Mouse (Mus musculus) ES-E14 (cell line): Measurements from ENCODE around the gene Mdk. TPM values are rescaled to one million over a fixed set of nuclear protein-coding genes. Genes with fewer than 3 reads are reported as not detected.

Source experiments
- DNase-seq: peaks from one replicate; pipeline ENCODE4 v3.0.0-alpha.2; 2013; ENCODE audit warnings: low read depth, low spot score
- H3K27ac ChIP-seq: 2 replicates; pipeline ENCODE4 v1.5.1; 2012; ENCODE audit warnings: low read depth, mild to moderate bottlenecking, low read length, moderate library complexity, mixed read lengths; ENCODE audit not compliant: poor library complexity, insufficient read depth, severe bottlenecking
- H3K36me3 ChIP-seq: 2 replicates; pipeline ENCODE4 v1.6.1; 2012; ENCODE audit warnings: mild to moderate bottlenecking, low read length, moderate library complexity, mixed read lengths; ENCODE audit not compliant: control insufficient read depth, poor library complexity, insufficient read depth, severe bottlenecking
- H3K4me1 ChIP-seq, 2 experiments: fragments of 150-350 bp in 1 of 2; sonication (generic) in 1 of 2; 2 replicates each; pipeline ENCODE4 v1.6.1; 2012; ENCODE audit warnings: low read length in 2 of 2, mild to moderate bottlenecking in 1 of 2, mixed read lengths in 1 of 2; ENCODE audit not compliant: control insufficient read depth in 2 of 2, insufficient read depth in 2 of 2, poor library complexity in 1 of 2
- H3K4me3 ChIP-seq, 2 experiments: fragments of 150-350 bp in 1 of 2; sonication (generic) in 1 of 2; 2 replicates each; pipeline ENCODE4 v1.5.1; 2012; ENCODE audit warnings: low read length in 2 of 2, low read depth in 1 of 2, mild to moderate bottlenecking in 1 of 2, mixed read lengths in 1 of 2; ENCODE audit not compliant: insufficient read depth in 1 of 2, poor library complexity in 1 of 2, severe bottlenecking in 1 of 2
- H3K9ac ChIP-seq: 2 replicates; pipeline ENCODE4 v1.6.1; 2012; ENCODE audit warnings: low read depth, mild to moderate bottlenecking, low read length, mixed read lengths; ENCODE audit not compliant: poor library complexity, insufficient read depth, severe bottlenecking
- H3K9me3 ChIP-seq: fragments of 150-350 bp; sonication (generic); 2 replicates; pipeline ENCODE4 v1.6.1; 2012; ENCODE audit warnings: low read depth, mild to moderate bottlenecking, low read length; ENCODE audit not compliant: control insufficient read depth, insufficient read depth
- CHD2 ChIP-seq: IDR thresholded peaks from 2 replicates; pipeline ENCODE4 v1.6.1; 2014; ENCODE audit warnings: mild to moderate bottlenecking, low read depth, low read length, inconsistent platforms
- HCFC1 ChIP-seq: IDR thresholded peaks from 2 replicates; pipeline ENCODE4 v1.6.1; 2012; ENCODE audit warnings: low read length, inconsistent platforms, borderline replicate concordance; ENCODE audit not compliant: insufficient read depth
- MAFK ChIP-seq: IDR thresholded peaks from 2 replicates; pipeline ENCODE4 v1.6.1; 2014; ENCODE audit warnings: mild to moderate bottlenecking, low read depth, low read length, inconsistent platforms; ENCODE audit not compliant: insufficient read depth
- ZC3H11A ChIP-seq: IDR thresholded peaks from 2 replicates; pipeline ENCODE4 v1.6.1; 2012; ENCODE audit warnings: low read depth, mild to moderate bottlenecking, inconsistent platforms, low read length, borderline replicate concordance
- ZNF384 ChIP-seq: IDR thresholded peaks from 2 replicates; pipeline ENCODE4 v1.6.1; 2012; ENCODE audit warnings: low read depth, low read length, inconsistent platforms
- in situ Hi-C, 2 experiments: fragments of 600-800 bp; cut with MboI; formaldehyde crosslinking; loops; one replicate each; pipeline ENCODE4 v1.15.1; 2025; ENCODE audit warnings: low sequenced_read_pairs in 2 of 2, inconsistent platforms in 1 of 2; ENCODE audit not compliant: unreplicated experiment in 2 of 2
- total RNA-seq: library from RNA; depleted of rRNA; stranded (reverse); fragments of 300-350 nt; gene quantifications from 2 replicates; pipeline ENCODE4 v1.2.3, GENCODE M21; 2012

Mdk gene
- total RNA-seq, 1 experiment = 345 TPM

DNA sequence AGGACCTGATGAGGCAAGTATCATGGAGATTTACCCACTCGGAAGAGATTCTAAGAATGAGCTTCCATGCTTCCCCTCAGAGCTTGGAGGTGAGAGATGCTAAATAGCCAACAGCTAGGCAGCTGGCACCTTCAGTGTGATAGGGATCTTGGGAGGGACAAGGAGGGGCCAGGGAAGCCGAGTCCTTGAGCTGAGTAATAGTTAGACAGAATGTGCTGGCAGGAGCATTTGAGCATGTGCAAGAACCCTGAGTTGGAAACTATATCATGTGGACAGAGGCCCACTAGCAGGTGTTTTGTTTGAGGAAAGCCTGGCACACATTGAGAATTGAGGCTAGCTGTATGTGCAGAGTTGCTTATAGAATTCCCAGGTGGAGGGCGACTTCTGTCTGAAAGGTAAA lies 19.5 kb downstream of the Mdk start:
- Histone ChIP-seq H3K9me3 (no peaks in the 10 kb centered on the region), H3K36me3 (peaks cover 45% of the 10 kb centered on the region), H3K4me1 (no peaks in the 10 kb centered on the region; a peak in 1 of 4 replicates), H3K9ac (no peak overlapping the region), H3K27ac (no peak overlapping the region), H3K4me3 (no peak overlapping the region)
- no peak for DNase-seq
- TF ChIP-seq ZC3H11A (no peak), MAFK (no peak), HCFC1 (no peak), CHD2 (no peak), ZNF384 (no peak)
- in situ Hi-C loops = no loop called here

DNA sequence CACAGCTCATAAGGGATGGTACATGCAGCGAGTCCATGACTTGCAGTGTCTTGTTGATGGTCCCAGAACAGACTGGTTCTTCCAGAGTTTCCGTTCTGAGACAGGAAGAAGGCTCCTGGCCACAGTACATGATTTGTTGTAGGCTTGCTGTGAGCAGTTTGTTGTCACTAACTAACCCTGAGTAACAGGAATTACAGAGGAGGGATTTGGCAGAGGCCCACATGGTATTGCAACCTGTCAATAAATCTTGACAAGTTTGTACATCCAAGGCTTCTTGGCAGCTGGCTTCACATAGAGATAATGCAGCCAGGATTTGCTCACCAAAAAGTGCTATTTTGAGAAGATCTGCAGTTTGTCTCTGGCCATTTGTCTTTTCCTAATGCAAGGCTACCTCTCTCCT lies 26.0 kb downstream of the Mdk start:
- TF ChIP-seq HCFC1 (no peak), MAFK (no peak), ZNF384 (no peak), ZC3H11A (no peak), CHD2 (no peak)
- H3K9ac ChIP-seq = no peak overlapping the region

DNA sequence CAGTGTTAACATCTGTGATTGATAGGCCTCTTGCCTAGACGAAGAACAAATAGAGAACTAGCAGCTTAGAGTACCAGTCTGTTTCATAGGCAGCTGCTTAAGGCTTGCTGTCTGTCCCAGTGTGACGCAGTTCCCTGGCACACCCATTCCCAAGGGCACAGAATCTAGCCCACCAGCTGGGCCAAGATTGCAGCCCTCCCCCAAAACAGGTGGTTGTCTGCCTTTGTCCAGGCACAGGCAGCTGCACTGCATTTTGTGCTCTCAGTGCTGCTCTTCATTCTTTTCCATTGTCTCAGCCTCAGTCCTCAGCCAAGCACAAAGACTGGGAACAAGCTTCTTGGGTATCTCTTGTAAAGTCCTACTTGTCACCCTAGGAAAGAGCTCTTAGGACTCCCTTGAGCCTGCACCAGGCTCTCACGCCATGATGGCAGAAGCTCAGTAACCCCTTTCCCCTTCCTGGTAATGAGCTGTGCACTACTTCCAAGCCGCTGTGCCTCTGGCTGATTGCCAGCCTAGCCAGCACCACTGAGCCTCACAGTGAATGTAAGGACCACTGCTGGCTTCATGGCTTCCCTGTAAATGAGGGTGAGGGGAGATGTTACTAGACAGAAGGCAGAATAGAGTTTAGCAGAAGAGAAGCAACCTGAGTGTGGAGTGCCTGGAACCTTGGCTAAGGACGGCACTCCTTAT lies 27.3 kb downstream of the Mdk start:
- no peak overlapping the region for H3K4me3 ChIP-seq
- peaks cover 2% of the 10 kb centered on the region in 2 experiments; a peak in 2 of 4 replicates for H3K4me1 ChIP-seq
- H3K36me3 ChIP-seq = peaks cover 11% of the 10 kb centered on the region
- TF ChIP-seq ZNF384 = no peak
- TF ChIP-seq ZC3H11A = no peak
- in situ Hi-C loops = no loop called here
- DNase-seq = no peak
- H3K27ac ChIP-seq = no peak overlapping the region
- no peak overlapping the region for H3K9ac ChIP-seq
- H3K9me3 ChIP-seq = no peaks in the 10 kb centered on the region

More for the DNA sequence above, 26.0 kb downstream of the Mdk start:
- H3K27ac ChIP-seq = no peak overlapping the region
- H3K4me1 ChIP-seq = peaks cover 2% of the 10 kb centered on the region in 2 experiments; a peak in 2 of 4 replicates
- in situ Hi-C loops = no loop called here
- DNase-seq = no peak
- H3K4me3 ChIP-seq = no peak overlapping the region
- H3K36me3 ChIP-seq = peaks cover 16% of the 10 kb centered on the region
- H3K9me3 ChIP-seq = no peaks in the 10 kb centered on the region

DNA sequence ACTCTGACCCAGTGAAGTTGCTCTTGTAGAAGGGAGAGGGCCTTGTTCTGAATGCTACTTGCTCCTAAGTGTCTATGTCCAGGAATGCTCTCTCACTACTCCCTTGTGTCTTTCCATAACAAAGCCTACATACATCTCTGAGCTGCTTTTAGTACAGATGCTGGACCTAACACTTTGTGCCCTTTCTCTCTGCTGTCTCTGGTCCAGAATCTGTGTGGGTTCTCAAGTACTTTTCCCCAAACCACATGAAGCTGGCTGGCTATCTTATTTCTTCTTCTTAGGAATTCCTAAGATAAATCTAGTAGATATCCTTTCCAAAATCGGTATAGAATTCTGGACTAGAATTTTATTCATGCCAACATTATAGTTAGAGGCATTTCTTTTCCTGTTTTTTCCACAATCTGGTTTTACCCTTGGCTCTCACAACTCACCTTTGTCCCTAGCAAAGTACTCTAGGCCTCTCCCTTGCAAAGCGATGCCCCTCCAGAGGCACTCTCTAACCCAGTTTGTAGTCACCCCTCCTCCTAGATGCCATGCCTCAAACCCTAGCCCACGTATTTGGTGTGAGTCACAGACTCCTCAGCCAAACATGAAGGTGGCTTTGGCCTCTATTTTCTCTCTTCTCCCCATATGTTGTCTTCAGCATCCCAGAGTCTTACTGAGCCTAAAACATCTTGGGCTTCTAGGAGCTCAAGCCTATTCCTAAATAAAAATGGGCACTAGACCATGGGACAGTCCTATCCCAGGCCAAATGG lies 28.7 kb downstream of the Mdk start:
- no peak for TF ChIP-seq ZC3H11A
- Histone ChIP-seq H3K27ac (no peak overlapping the region), H3K4me3 (no peak overlapping the region), H3K36me3 (peaks cover 8% of the 10 kb centered on the region; the same call in 1 of the 2 replicates), H3K9me3 (no peaks in the 10 kb centered on the region), H3K9ac (no peak overlapping the region), H3K4me1 (peaks cover 2% of the 10 kb centered on the region in 2 experiments; a peak in 2 of 4 replicates)
- in situ Hi-C loops = no loop called here
- no peak for DNase-seq
